Mouse (Mus musculus) retina, embryonic 14.5 days (tissue): Measurements from ENCODE around the gene Zfp971.
"Not testable (repeated sequence)": the region's sequence is repeated elsewhere in the genome, so short reads cannot be mapped to it uniquely, and the experiment has no call there.

Source experiments
- DNase-seq: peaks from one replicate; pipeline ENCODE4 v3.0.0-alpha.2; 2015; ENCODE audit warnings: low spot score

Zfp971 gene

DNA sequence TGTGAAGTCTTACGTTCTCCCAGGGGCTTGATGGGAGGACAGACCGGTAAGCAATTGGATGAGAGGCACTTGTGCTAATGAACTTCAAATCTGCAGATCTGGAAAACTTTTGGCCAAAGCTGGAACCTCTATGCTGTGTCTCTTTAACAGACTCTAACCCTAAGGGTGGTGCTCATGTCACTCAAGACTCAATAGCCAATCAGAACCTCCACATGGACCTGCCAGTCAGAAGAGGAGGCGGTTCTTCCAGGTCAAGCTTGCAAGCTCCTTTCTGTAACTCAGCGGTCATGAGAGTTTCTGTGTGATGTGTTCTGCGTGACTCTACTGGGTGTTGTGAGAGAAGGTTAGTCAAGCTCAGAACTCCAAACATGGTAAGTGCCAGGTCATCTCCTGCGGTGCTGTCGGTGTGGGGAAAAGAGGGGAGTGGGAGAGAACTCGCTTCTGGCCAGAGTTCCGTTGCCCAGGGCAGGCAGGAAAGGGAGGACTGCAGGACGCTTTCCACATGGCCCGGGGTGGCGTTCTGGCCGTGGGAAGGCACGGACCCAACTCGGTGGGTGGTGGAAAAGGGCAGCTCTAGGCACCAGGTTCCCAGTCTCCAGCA is at the start of gene Zfp971:
TSS of gene Zfp971 (plus strand) at position 274 of the 601 bp plus-strand sequence.
- peak; percentile 27 for DNase-seq

DNA sequence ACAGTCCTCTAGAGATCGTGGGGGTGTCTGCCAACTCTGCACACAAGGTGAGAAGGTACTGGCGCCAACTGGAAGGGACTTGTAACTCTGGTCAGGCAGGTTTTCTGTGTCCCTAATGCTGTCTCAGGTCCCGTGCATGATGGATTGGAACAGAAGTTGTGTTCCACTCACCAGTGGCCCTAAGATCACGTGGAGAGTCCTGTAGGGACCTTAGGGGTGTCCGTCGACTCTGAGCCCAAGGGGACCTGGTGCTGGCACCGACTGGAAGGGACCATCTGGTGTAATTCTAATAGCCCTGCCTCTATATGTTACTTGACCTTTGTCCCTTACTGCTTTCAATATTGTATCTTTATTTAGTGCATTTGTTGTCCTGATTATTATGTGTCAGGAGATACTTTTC is 48.3 kb upstream of the Zfp971 start:
- DNase-seq, result not testable (repeated sequence)

DNA sequence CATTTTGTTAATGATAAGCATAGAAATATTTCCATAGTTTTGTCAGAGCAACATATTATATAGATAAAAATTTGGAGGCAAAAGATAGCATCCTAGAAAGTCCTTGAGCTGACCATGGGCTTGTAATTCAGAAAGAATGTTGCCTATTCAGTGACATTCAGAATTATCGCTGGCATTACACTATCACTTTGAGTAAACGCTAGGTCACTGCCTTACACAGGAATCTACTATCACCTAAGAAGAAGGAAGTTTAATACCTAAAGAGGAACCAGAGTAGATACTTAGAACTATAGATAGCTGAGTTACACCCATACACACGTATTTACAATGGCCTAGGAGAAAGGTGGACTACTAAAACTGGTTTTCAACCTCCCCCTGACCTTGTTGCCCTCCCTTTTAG is 3.6 kb upstream of the Zfp971 start:
- DNase-seq, result not testable (repeated sequence)

DNA sequence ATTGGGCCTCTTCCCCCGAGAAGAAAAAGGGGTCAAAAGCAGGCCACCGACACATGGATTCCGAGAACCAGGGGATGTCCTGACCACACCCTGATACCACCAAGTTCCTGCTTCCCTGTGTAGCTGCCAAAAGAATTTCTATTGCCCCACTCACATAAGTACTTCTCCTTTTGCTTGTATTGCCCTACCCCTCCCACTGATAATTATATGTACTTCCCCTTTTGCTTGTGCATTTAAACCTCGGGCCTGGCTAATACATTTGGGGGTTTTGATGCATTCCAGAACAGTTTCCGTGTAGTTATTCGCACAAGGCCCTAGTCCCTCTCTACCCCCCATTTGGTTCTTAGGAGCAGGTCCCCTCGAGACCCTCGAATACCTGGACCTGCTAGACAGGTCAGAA is 2.3 kb upstream of the Zfp971 start:
- DNase-seq, result not testable (repeated sequence)

DNA sequence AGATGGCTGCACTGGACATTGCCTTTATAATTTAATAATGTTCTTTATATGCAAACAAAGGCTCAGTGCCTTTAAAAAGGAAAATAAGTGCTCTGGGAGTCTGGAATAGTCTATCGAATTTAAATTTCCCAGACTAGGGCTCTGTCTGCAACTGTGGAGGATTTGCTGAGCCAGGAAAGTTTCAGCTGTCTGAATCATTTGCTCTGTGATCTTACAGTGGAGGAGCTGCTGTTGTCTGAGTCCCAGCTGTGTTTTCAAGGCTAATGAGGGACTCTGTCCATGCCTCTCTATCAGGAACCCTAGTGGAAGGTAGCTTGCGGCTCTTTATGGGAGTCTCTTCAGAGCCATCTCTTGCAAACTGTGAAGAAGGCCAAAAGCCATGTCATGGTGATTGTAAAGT is 777 bp downstream of the Zfp971 start:
- peak; percentile 1 for DNase-seq

DNA sequence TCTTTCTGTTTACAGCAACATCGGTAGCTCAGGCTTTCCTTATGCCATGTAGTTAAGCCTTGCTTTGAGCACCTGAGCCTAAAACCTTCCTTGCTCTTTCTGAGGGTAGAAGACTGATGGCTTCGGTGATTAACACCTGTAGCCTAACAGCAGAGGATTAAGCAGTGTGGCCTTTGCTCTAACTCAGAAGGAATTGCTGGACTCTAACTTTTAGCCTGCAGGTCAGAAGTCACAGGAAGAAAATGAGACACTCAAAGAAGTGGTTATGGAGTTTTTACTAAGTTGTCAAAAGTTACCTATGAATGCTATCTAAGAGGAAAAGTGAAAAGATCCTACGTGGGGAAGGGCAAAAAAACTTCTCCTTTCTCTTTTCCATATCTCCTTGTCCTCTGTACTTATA is 4.5 kb downstream of the Zfp971 start:
- not testable (repeated sequence) for DNase-seq

DNA sequence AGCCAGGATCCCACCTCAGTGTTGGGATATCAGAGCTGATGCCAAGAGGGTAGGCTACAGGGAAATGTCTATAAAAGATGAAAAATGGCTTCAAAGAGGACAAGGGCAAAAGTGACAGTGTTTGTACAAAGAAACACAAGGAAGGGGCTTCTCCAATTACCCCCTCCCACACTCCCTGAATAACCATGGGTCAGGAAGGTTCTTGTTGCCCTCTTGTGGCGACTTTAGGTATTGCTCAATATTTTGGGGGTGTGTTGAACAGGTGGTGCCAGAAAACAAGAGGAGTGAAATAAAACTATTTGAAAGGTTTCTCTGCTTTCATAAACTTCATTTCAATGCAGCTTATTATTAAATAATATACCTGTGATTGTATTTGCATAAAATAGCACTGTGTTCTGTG is 35.1 kb downstream of the Zfp971 start:
- DNase-seq, result peak; percentile 77

DNA sequence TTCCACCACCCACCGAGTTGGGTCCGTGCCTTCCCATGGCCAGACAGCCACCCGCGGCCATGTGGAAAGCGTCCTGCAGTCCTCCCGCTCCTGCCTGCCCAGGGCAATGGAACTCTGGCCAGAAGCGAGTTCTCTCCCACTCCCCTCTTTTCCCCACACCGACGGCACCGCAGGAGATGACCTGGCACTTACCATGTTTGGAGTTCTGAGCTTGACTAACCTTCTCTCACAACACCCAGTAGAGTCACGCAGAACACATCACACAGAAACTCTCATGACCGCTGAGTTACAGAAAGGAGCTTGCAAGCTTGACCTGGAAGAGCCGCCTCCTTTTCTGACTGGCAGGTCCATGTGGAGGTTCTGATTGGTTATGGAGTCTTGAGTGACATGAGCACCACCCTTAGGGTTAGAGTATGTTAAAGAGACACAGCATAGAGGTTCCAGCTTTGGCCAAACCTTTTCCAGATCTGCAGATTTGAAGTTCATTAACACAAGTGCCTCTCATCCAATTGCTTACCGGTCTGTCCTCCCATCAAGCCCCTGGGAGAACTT is 55.2 kb downstream of the Zfp971 start, which contains the start of gene Zfp931:
TSS of gene Zfp931 (minus strand) at position 311 of the 552 bp plus-strand sequence.
- DNase-seq, result not testable (repeated sequence)
